Mouse (Mus musculus) embryonic facial prominence, embryonic 14.5 days (tissue): Measurements from ENCODE around the gene Fbxo27. TPM values are rescaled to one million over a fixed set of nuclear protein-coding genes. Genes with fewer than 3 reads are reported as not detected.
A peak's percentile ranks its signal among the peaks of the same experiment; 100 is the strongest.
"Not testable (repeated sequence)": the region's sequence is repeated elsewhere in the genome, so short reads cannot be mapped to it uniquely, and the experiment has no call there.

Source experiments
- ATAC-seq: fragments of 200-750 bp; cut with Nextera tagmentation; 2 replicates; pipeline ENCODE4 v1.8.0; 2017; ENCODE audit warnings: low read depth, moderate number of reproducible peaks, moderate TSS enrichment
- DNase-seq: peaks from one replicate; pipeline ENCODE4 v3.0.0-alpha.2; 2015; ENCODE audit warnings: low spot score
- H3K27ac ChIP-seq: fragments of 300-500 bp; sonication (generic); replicated peaks from 2 replicates; pipeline ENCODE4 v1.5.1; 2014; ENCODE audit warnings: low read depth, mild to moderate bottlenecking, low read length, moderate library complexity
- H3K27me3 ChIP-seq: fragments of 300-500 bp; sonication (generic); replicated peaks from 2 replicates; pipeline ENCODE4 v1.6.1; 2014; ENCODE audit warnings: low read length; ENCODE audit not compliant: control insufficient read depth, insufficient read depth
- H3K36me3 ChIP-seq: fragments of 300-500 bp; sonication (generic); 2 replicates; pipeline ENCODE4 v1.6.1; 2014; ENCODE audit warnings: low read length, mixed read lengths; ENCODE audit not compliant: control insufficient read depth, insufficient read depth
- H3K4me1 ChIP-seq: fragments of 300-500 bp; sonication (generic); 2 replicates; pipeline ENCODE4 v1.6.1; 2014; ENCODE audit warnings: antibody characterized with exemption, low read length; ENCODE audit not compliant: control insufficient read depth, insufficient read depth
- H3K4me2 ChIP-seq: fragments of 300-500 bp; sonication (generic); 2 replicates; pipeline ENCODE4 v1.6.1; 2014; ENCODE audit warnings: low read depth, mild to moderate bottlenecking, low read length, moderate library complexity, mixed read lengths
- H3K4me3 ChIP-seq: fragments of 300-500 bp; sonication (generic); 2 replicates; pipeline ENCODE4 v1.5.1; 2014; ENCODE audit warnings: low read depth, mild to moderate bottlenecking, low read length
- H3K9ac ChIP-seq: fragments of 300-500 bp; sonication (generic); 2 replicates; pipeline ENCODE4 v1.6.1; 2014; ENCODE audit warnings: low read depth, mild to moderate bottlenecking, low read length, moderate library complexity, mixed read lengths
- H3K9me3 ChIP-seq: fragments of 300-500 bp; sonication (generic); 2 replicates; pipeline ENCODE4 v1.6.1; 2016; ENCODE audit warnings: low read length; ENCODE audit not compliant: control insufficient read depth
- WGBS: fragments of 180-500 bp; shearing (Covaris S2); extraction: QIAGEN DNeasy Blood & Tissue Kit; methylation state at CpG from one replicate; pipeline ENCODE4 v1.1.7; 2014; 5-methylcytosine and 5-hydroxymethylcytosine counted together
- polyA plus RNA-seq: library from polyadenylated mRNA; unstranded; fragments of >200 nt; fragmentation: Nextera tagmentation; extraction: Ambion mirVana; gene quantifications from 2 replicates; pipeline ENCODE4 v1.2.1, GENCODE M21; 2014

Gene Fbxo27
- polyA plus RNA-seq, 1 experiment from 2014 or later, result 7.1 TPM

DNA sequence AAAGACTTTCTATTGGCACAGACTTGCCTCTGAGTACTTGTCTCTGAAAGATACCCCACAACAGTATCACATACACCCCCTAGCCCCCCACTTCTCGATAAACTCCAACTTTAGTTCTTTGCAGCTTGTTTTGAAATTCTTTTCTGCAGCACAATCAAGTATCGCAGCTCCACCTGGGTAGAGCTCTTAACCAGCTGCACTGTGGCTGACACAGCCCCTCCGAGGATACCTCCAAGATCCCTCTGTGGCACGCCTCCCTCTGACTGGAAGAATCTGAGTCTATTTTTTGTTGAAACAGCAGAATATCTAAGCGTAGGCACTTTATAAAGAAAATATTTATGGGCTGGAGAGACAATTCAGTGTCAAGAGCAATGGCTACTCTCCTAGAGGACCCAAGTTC is 20.4 kb upstream of the Fbxo27 start:
- Histone ChIP-seq H3K4me3 (no peak overlapping the region), H3K9me3 (no peaks in the 10 kb centered on the region), H3K27ac (no peak overlapping the region), H3K9ac (no peak overlapping the region), H3K4me2 (no peak overlapping the region), H3K4me1 (no peaks in the 10 kb centered on the region), H3K36me3 (no peaks in the 10 kb centered on the region), H3K27me3 (no peaks in the 10 kb centered on the region)
- ATAC-seq, result no peak
- no peak for DNase-seq
- WGBS, result 81% methylated on average over 5 of the region's 5 CpGs

GRCm38 (mm10) chr7:28672786-28673185 is 19.9 kb upstream of the Fbxo27 start:
- H3K9ac ChIP-seq, result not testable (repeated sequence)
- WGBS, result 60% methylated on average over 5 of the region's 5 CpGs

DNA sequence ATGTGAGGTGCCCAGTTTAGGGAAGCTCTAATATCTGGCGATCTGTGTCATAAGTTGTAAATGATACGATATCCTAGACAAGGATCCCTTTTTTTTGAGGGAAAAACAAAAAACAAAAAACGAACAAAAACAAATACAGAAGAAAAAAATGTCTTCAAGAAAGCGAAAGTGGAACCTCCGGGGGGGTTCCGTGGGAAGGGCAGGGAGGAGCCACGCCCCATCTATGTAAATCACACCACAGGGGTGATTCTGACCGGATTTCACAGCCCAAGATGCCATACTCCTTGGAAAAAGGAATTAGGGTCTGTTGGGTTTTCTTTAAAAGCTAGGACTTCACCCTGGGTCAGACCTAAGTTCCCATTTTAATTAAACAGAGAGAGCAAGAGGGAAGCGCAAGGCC is 17.7 kb upstream of the Fbxo27 start:
- DNase-seq (no peak), ATAC-seq (no peak)
- Histone ChIP-seq H3K36me3 (no peaks in the 10 kb centered on the region), H3K4me1 (no peaks in the 10 kb centered on the region), H3K9ac (no peak overlapping the region), H3K4me3 (no peak overlapping the region), H3K4me2 (no peak overlapping the region), H3K27ac (no peak overlapping the region), H3K9me3 (no peaks in the 10 kb centered on the region), H3K27me3 (no peaks in the 10 kb centered on the region)
- 74% methylated on average over 9 of the region's 9 CpGs for WGBS

More at GRCm38 (mm10) chr7:28672786-28673185, 19.9 kb upstream of the Fbxo27 start:
- ATAC-seq, DNase-seq, H3K4me2 ChIP-seq, H3K27ac ChIP-seq, H3K27me3 ChIP-seq, H3K9me3 ChIP-seq, H3K4me1 ChIP-seq, H3K36me3 ChIP-seq, H3K4me3 ChIP-seq: not testable (repeated sequence)

- DNase-seq, result peak; percentile 24
- no peak overlapping the region for H3K4me2 ChIP-seq
- no peaks in the 10 kb centered on the region for H3K27me3 ChIP-seq
- H3K4me1 ChIP-seq, result no peaks in the 10 kb centered on the region
- no peaks in the 10 kb centered on the region for H3K9me3 ChIP-seq
- H3K27ac ChIP-seq, result no peak overlapping the region
- ATAC-seq, result no peak
- no peaks in the 10 kb centered on the region for H3K36me3 ChIP-seq
- WGBS, result 38% methylated on average over 11 of the region's 11 CpGs
- no peak overlapping the region for H3K9ac ChIP-seq
- no peak overlapping the region for H3K4me3 ChIP-seq
These were observed 16.9 kb upstream of the Fbxo27 start for GRCm38 (mm10) chr7:28675746-28676145.

DNA sequence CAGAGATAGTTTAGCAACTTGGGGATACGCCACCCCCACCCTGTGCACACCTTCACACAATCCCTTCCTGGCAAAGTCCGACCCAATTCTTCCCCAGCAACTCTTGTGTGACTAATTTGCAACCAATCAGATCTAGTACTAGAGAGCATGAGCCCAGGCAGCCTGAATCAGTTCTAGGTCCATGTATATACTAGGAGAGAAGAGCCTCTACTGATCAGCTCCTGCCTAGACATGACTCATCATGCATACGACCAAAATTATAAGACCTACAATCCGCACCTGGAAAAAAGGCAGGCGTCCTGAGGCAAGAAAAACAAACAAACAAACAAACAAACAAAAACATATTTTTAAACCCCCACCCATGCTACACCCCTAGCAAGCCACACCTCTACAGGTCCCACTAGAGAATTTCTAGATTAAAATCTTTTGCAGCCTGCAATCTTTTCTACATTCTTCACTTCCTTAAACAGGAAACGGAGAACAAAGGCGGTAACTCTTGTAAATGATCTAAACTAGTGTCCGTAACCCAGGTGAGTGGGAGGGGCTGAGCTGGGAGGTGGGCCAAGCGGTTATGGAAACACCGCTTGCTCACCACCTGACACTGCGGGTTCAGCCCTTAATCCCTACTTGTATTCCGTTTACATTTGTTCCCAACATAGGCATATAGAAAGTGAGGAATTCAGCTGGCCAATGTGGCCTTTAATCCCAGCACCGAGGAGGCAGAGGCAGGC is 15.7 kb upstream of the Fbxo27 start:
- DNase-seq, result peak; percentile 25
- no peaks in the 10 kb centered on the region for H3K27me3 ChIP-seq
- H3K36me3 ChIP-seq, result no peaks in the 10 kb centered on the region
- no peak overlapping the region for H3K4me2 ChIP-seq
- H3K4me1 ChIP-seq, result no peaks in the 10 kb centered on the region
- H3K9me3 ChIP-seq, result no peaks in the 10 kb centered on the region
- ATAC-seq, result no peak
- H3K27ac ChIP-seq, result no peak overlapping the region
- no peak overlapping the region for H3K9ac ChIP-seq
- H3K4me3 ChIP-seq, result no peak overlapping the region
- WGBS, result 81% methylated on average over 13 of the region's 13 CpGs

- Histone ChIP-seq H3K4me2 (no peak overlapping the region), H3K27ac (no peak overlapping the region), H3K36me3 (no peaks in the 10 kb centered on the region), H3K9ac (no peak overlapping the region), H3K27me3 (no peaks in the 10 kb centered on the region), H3K4me1 (no peaks in the 10 kb centered on the region), H3K9me3 (no peaks in the 10 kb centered on the region), H3K4me3 (no peak overlapping the region)
- ATAC-seq (no peak), DNase-seq (no peak)
- WGBS, result 86% methylated on average over 8 of the region's 8 CpGs
These were observed 15.0 kb upstream of the Fbxo27 start for GRCm38 (mm10) chr7:28677624-28678023.

GRCm38 (mm10) chr7:28691075-28691474 is 1.6 kb upstream of the Fbxo27 start:
- Histone ChIP-seq H3K4me3 (no peak overlapping the region), H3K9ac (no peak overlapping the region), H3K4me1 (peaks cover 8% of the 10 kb centered on the region; the same call in 1 of the 2 replicates), H3K27ac (no peak overlapping the region), H3K36me3 (no peaks in the 10 kb centered on the region), H3K4me2 (no peak overlapping the region), H3K9me3 (no peaks in the 10 kb centered on the region), H3K27me3 (no peaks in the 10 kb centered on the region)
- DNase-seq (no peak), ATAC-seq (no peak)
- 71% methylated on average over 7 of the region's 7 CpGs for WGBS

DNA sequence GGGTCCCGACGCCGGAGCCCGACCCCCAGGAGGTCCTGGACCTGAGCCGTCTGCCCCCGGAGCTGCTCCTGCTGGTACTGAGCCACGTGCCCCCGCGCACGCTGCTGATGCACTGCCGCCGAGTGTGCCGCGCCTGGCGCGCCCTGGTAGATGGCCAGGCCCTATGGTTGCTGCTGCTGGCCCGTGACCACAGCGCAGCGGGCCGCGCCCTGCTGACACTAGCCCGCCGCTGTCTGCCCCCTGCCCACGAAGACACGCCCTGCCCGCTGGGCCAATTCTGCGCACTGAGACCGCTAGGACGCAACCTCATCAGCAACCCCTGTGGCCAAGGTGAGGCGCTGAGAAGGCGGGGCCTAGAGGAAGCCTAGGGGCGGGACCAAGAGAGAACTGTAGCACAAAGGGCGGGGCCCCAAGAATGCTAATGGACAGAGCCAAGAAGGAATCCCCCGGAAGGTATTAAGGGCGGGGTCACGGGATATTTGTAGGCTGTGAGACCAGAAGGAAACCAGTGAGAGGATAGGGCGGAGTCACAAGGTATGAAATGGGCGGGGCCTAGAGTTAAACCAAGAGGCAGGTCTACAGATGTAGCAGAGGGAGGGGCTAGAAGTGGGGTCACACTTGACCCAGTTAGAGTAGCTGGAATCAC is 795 bp downstream of the Fbxo27 start:
- H3K9me3 ChIP-seq, result no peaks in the 10 kb centered on the region
- peaks cover 8% of the 10 kb centered on the region; the same call in 1 of the 2 replicates for H3K4me1 ChIP-seq
- H3K27me3 ChIP-seq, result no peaks in the 10 kb centered on the region
- H3K36me3 ChIP-seq, result no peaks in the 10 kb centered on the region
- ATAC-seq (peak; percentile 86), DNase-seq (peak; percentile 94)
- H3K4me2 ChIP-seq, result peak overlapping the region; percentile 82
- 3% methylated on average over 16 of the region's 38 CpGs for WGBS
- H3K4me3 ChIP-seq, result peak overlapping the region; percentile 51
- peak overlapping the region; percentile 63 for H3K9ac ChIP-seq
- H3K27ac ChIP-seq, result no peak overlapping the region; the same call in 1 of the 2 replicates
